Mouse (Mus musculus): ENCODE data around the gene Ccn5. TPM values are rescaled to one million over a fixed set of nuclear protein-coding genes. Genes with fewer than 3 reads are reported as not detected.

Ccn5 gene
- 1 to 10 TPM in 1 of 2 experiments, under 1 TPM in 1; 0.20 to 1.3 TPM for total RNA-seq (2021)
- long read RNA-seq, experiment 1 = 0 reads
- long read RNA-seq, experiment 2, partial matches to known transcripts = 0 of 1 reads
- long read RNA-seq, experiment 2, other reads (novel, unspliced or antisense) = 1 of 1 reads

DNA sequence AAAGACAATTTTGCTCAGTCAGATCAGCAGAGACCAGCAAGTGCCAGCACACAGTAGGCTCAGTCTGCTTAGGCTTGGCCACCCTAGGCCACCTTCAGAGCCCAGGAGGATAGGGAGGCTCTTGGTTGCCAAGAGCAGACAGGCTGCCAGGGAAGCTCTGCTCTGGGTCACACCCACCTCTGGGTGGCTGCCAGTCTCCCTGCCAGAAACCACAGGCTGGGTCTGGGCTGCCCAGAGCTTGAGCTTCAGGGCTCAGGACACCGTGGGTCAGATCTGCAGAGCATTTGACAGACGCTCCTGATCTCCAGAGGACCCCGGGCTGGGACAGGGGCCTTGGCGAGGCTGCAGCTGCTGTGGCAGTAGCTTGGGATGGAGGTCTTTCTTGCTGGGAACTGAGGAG is at the start of gene Ccn5:
TSS of gene Ccn5 (plus strand) at position 255 of the 400 bp plus-strand sequence.
- DNase-seq = peak; percentile 88

DNA sequence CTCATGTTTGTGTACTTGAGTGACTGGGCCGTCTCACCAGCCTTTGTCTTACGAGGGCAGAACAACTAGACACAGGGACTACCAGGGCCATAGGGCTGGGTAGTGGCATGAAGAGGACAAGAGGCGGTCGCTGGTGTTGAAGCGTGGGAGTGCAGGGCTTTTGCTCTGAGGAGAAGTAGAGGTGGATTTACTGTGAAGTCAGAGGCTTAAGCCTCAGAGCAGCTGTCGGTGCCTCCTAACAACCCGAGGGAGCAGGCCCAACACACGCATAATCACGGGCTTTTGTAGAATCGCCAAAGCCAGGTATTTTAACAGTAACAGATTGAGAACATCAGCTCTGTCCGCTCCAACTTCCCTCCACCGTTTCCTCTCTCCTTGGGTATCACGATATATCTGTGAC is 44.0 kb upstream of the Ccn5 start:
- DNase-seq = no peak

- no peak for DNase-seq
Measured at GRCm38 (mm10) chr2:163777061-163777460, 43.6 kb upstream of the Ccn5 start.

GRCm38 (mm10) chr2:163778896-163779295 is 41.8 kb upstream of the Ccn5 start:
- DNase-seq = no peak

DNA sequence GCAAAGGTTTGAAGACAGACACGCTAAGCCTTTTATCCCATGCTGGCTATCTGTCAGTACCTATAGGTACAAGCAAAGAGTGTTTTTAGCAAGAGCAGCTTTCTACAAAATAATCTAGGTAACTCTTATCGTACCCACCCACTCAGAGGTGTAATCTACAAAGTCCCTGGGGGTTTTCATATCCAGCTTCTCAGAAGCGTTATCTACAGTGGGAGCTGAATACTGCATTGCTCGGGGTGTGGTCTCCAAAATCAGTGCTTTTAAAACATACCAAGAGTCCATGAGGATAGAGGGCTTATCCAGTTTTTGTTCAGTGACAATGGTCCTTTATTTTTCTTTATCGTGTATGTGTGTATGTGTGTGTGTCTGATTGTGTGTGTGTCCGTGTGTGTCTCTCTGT is 37.3 kb upstream of the Ccn5 start:
- no peak for DNase-seq

DNA sequence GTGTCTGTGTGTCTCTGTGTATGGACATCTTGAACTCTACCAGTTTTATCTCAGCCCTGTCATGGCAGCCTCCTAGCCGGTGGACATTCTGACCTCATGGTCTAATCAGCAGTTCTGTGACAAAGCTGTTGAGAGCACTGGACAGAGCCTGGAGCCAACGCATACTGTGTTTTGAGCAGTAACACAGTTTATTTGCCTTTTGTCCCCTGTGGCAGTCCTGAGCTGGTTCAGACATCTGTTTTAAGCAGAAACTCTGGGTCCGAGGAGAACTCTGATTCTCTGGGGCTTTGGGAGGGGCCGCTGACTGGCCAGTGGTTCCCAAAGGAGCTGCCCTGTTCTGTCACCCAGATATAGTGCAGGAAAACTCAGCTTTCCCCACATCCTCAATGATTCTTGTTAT is 36.8 kb upstream of the Ccn5 start:
- peak; percentile 17 for DNase-seq

DNA sequence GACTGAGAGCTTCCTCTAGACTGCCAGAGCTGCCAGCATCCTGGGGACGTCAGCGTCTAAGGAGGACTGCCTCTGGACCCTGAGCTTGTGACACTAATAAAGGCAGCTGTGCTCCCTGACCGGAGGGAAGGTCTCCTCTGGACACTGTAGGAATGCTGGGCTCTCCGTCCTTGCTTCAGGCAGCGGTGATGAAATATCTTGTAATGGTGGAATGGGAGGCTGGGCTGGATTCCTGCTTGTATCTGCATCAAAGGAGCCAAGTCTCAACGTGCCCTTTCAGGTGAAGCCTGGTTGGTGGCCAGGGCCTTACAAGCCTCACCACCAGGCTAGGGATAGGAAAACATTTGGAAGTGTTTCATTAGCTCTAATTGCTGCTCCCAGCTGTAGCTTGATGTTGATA is 33.6 kb upstream of the Ccn5 start:
- no peak for DNase-seq

DNA sequence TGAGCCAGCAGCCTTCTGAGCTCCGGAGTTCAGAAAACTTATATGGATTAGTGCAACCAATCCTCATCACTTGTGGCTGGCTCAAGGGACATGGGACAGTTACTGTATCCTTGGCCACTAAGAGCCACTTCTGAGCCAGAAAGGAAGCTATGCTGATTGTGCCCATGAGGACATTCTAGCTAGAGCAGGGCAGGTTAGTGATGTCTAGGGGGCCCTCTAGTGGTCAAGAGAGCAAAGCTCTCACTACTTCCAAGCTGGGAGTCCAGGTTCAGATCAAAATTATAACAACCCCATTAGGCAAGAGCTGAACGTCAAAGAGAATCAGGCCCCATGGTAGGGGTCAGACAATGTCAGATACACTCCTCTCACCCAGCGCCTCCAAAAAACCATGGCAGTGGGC is 33.0 kb upstream of the Ccn5 start:
- peak; percentile 31 for DNase-seq

DNA sequence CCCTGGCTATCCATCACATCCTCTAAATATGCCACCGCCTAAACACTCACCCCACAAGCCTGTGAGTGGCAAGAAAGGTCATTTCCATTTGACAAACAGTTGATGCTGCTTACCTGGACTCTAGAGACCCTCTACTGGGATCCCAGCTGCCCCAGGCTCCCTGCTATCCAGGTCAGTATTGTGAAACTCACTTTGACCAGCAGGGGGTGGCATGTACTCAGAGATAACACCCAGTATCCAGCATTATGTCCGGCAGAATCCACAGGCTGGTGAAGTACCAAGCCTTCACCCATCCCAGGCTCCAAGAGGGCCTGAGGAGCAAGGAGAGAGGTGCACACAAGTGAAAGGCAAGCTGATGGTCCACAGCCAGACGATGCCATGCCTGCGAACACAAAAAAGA is 32.2 kb upstream of the Ccn5 start:
- peak; percentile 51 for DNase-seq

DNA sequence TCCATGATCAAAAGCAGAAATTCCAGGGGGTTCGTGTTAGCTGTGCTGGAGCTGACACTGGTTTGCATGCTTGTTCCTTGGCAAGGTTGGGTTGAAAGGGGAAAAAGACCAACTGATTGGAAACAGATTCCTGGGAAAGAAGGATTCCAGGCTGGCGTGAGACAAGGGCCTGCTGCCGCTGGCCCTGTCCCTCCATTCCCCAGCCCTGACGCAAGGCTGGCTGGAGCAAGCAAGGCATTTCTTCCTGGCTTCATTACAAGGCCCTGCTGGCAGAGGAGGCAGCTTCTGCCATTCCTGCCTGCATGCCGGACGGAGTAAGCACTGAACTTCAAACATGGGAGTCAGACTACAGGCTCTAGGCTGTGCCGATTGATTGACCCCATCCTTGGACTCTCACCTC is 22.2 kb upstream of the Ccn5 start:
- peak; percentile 83 for DNase-seq

DNA sequence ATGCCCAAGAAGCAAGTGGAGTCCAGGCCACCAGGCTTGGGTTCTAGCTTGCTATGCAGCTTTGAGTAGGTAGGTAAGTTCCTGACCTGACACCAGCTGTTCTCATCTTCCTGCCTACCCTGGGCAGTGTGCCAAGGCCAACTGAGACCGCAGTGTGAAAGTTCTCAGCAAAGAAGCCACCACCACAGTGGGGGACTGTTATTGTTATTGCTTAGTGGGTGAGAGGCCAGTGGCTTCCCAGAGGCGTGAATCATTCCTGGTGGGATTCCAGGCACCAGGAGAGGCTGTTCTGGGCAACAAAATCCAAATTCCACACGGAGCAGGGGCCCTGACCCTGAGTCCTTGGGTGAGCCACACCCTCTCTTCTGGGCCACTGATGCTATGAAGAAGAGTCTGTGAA is 19.8 kb upstream of the Ccn5 start:
- DNase-seq = peak; percentile 70

DNA sequence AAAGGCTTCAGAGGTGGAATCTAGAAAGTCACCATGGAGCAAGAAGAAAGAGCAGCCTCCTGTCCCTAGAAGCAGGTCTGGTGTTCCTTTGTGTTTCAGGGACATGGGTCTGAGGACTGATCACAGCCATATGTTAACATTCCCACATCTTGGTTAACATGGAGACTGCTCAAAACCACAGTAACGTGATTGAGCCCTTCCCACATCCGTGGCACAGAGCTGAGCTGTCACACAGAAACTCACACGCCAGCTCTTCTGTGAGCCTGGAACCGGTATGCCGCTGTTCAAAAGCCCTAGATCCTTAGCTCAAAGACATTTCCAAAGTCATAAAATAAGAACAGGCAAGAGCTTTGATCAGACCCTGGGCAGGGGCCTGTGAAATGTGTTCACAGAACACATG is 19.3 kb upstream of the Ccn5 start:
- no peak for DNase-seq

DNA sequence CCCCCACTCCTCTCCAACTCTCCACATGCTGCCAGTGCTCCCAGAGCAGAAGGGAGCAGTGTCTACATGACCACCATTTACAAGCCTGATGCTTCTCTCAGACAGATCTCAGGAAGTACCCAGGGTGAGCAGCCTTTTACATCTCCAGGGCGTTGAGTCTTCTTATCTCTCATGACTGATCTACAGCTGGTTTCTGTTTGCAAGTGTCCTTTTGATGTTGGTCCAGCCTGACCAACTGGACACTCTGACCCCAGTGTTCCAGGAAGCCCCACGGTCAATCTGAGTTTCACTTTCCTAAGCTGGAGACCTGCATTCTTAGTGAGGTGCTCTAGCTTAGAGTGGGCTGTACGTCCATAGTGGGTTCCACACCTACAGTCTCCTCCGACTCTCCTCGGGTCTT is 16.8 kb upstream of the Ccn5 start:
- no peak for DNase-seq

DNA sequence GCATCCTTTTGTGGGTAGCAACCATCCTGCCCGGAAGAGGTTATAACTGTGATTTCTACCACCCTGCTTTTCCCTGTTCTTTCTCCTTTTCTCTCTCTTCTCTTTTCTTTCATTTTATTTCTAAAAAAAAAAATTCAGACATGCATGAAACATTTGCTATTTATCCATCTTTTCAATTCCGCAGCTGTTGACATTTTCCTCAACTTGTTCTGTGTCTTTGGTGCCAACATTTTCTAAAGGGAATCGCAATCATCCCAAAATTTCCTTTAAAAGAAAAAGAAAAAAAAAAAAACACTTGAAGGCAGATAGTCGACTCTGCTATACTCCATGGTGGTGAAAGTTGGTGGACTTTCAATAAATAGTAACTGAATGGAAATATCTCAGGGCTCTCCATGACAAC is 11.5 kb upstream of the Ccn5 start:
- no peak for DNase-seq

DNA sequence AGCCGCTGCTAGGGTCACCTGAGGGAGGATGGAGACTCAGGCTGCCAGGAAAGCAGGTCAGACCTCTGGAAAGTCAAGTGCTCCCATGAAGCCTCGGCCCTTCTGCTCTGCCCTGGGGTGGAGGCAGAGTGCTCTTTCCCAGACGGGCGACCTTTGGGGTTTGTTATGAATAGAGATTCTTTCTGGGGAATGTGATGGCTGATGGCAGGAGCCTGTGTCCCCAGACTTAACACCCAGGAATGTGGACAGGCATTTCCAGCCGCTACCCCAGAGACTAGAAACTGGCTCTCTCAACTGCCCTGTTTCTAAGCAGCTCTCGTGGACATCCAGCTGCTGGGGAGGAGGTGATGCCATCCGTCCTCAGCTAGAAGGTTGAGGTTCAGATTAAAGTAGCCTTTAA is 11.0 kb upstream of the Ccn5 start:
- DNase-seq = no peak

- no peak for DNase-seq
Measured at GRCm38 (mm10) chr2:163813077-163813476, 7.6 kb upstream of the Ccn5 start.

GRCm38 (mm10) chr2:163814739-163815465 is 5.8 kb upstream of the Ccn5 start:
- DNase-seq = no peak

DNA sequence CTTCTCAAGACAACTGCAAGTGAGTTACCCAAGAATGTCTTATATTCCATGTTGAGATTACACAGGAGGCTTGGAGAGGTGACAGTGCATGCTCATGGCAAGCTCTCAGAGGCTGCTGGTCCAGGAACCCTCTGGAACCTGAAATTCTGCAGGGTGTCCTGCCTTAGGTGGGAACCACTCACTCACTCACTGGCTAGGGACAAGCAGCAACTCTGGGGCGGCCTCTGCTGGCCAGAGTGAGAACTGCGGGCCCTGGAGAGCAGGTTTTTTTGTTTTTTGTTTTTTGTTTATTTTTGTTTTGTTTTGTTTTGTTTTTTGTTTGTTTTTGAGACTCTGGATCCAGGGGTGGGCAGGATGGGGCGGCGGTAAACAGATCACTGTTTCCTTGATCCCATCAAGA is 2.6 kb downstream of the Ccn5 start:
- no peak for DNase-seq

DNA sequence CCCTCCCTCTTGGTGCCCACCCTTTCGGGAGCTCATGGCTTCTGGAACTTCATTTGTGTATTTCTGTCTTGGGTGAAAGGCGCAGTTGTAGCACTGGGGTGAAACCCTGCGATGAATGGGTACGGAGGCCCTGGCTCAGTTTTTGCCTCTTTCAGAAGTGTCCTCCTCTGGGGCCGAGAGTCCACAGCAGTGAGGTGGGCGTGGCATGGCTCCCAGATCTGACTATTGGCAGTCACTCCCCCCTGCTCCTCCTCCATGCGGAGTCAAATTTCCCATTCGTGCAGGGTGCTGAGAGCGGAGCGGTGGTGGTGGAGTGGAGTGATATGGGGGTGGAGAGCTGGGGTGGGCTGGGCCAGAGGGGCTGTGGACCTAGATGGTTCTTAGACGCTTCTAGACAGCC is 3.1 kb downstream of the Ccn5 start:
- no peak for DNase-seq

GRCm38 (mm10) chr2:163825861-163826260 is 5.2 kb downstream of the Ccn5 start:
- DNase-seq = no peak

GRCm38 (mm10) chr2:163826494-163826893 is 5.8 kb downstream of the Ccn5 start:
- DNase-seq = no peak

DNA sequence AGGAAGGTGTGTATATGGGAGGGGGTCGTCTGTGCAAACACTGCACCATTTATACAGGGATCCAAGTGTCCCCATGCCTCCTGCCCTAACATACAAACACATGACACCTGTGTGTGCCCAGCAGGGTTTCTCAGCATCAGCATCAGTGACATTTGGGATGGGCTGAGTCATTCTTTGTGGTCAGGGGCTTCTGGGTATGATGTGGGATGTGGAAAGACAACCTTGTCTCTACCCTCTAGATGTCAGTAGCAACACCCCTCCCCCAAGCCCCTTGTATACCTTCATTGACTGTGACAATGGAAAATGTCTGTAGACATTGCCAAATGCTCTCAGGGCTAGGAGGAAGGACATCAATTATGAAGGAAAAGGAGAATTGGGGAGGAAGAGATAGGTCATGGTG is 10.5 kb downstream of the Ccn5 start:
- DNase-seq = no peak

DNA sequence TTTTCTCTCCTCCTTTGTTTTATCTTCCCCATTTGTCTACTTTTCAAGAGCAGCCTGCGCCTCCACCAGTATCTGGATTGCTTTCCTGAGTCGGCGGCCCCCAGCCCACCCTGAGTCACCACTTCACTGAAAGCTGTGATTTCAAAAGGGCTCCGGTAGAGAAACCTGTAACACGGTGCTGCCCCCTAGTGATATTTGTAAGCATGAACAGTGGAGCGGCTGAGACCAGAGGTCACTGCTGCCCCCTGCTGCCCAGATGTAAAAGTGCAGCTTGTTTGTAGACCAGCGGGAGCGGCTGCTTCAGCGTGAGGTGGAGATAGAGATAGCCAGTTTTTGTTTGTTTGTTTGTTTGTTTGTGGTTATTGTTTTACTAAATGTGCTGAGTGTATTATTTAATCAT is 17.4 kb downstream of the Ccn5 start:
- DNase-seq = peak; percentile 42

DNA sequence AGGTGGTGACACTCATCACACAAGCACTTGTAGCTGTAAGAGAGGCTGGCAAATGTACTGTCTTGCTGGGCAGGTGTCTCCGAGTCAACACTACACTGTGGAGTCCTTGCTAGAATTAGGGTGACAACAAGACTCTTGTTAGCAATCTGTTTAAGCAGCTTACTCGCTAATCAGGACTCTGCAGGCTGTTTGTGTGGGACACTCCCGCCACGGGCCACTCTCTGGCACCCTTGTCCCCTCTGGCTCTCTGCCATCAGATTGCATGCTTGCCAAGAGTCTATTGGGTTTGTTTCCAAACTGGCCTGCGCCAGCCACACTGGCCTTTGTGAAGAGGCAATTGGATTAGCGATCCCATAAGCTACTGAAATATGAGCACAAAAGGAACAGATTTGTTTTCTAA is 18.9 kb downstream of the Ccn5 start:
- no peak for DNase-seq

GRCm38 (mm10) chr2:163842043-163842442 is 21.4 kb downstream of the Ccn5 start:
- no peak for DNase-seq

Measured in gastrocnemius, postnatal 25 days (tissue).